Mouse (Mus musculus) testis, postnatal 14 days (tissue): Measurements from ENCODE around the gene Cdkn1a.
A peak's percentile ranks its signal among the peaks of the same experiment; 100 is the strongest.
"Not testable (repeated sequence)": the region's sequence is repeated elsewhere in the genome, so short reads cannot be mapped to it uniquely, and the experiment has no call there.

Experiments used
- DNase-seq: peaks from one replicate; pipeline ENCODE4 v3.0.0; 2021; ENCODE audit warnings: low spot score

Gene Cdkn1a

DNA sequence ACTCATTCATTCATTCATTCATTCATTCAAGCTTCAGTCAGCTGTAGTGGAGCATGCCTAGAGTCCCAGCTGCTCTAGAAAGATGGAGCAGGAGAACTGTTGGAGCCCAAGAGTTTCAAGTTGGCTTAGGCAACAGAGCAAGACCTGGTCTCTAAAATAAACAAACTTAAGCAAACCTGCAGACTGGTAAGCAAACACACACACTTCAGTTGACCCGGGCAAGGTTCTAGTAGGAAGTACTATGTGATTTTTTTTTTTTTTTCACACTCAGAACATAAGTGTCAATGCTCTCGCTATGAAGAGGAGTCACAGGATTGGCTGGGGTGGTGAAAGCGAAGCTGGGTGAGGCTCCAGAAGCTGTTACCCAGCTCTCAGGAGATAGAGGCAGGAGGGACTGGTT, 31.2 kb upstream of the Cdkn1a start:
- DNase-seq: no peak

DNA sequence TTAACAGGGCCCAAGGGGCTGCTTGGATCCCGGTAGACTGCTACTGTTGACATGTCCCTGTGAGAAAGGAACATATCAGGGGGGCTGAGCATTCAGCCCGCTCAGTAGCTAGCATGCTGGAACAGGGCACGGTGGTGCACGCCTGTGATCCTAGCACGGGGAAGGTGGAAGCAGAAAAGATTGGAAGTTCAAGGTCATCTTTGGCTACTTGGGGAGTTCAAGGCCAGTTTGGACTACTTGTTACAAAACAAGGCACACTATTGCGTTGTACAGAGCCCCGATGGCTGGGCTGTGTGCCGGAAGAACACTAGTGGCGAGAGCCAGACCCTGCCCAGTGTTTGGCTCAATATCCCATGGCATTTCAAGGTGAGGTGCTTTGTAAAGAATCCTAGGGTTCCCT, 29.8 kb upstream of the Cdkn1a start:
- peak; percentile 38 for DNase-seq

DNA sequence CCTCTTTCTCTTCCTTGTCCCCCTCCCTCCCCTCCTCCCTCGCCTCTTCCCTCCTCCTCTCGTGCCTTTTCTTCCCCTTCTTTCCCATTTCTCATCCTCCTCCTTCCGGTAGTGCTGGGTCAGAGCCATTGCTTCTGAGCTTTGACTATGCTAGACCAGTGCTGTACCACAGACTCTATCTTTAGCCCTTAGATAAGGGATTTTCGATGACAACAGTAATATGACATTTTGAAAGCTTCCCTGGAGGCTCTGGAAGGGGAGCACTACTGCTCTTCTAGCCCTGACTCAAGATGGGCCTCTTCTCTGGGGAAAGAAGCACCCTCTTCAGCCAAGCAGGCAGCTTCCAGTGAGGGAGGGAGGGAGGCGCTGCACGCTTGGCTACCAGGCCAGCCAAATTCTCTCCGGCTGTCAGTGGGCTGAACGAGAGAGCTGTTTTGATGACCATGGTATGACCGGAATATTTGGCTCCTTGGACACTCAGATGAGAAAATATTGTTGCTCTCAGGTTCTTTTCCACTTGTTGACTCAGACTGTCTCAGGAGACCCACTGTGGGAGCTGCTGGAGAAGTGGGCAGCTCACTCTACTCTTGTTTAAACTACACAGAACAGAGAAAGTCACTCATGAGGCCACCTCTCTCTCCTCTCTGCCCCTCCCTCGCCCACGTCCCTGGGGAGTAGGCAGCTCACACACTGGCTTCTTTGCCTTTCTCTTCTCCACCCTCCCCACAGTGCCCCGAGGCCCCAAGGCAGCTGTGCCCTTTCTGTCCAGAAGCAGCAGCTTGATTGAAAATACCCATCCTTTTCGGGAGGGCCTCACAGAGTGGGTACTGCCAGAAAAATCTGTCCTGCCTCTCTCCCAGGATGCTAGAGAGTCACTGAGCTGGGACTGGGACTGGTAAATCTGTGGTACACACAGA, 28.4 kb upstream of the Cdkn1a start:
- DNase-seq: no peak

DNA sequence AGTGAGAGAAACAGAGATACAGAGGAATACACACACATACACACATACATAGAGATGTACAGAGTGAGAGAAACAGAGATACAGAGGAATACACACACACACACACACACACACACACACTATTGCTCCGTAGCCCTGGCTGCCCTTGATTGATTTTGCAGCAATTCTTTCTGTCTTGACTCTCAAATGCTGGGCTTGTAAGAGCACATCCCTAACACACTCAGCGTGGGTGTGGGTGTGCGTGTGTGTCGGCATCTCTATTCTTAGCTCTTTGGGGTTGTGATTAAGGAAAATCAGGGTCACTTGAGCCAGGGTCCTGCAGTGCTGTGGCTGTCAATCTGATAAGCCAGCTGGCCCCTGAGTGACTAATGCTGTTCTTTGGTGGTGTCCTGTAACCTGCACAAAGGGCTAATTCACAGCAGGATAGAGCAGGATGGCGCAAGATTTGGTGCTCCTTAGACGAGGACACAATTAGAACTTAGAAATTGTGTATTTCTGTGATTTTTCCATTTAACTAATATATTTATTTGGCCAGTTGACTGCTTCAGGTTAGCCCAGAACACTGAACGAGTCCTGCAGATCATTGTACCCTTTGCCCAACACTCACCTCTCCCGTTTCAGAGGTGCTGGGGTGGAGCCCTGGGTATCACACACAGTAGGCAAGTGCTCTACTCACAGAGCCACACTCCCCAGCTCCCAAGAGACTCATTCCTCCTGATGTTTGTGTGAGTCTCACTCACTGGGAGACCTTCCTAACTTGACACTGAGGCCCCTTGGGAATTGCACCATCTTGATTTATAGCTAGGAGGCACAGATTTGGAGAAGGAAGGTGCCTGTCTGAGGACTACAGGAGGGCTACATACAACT, 27.4 kb upstream of the Cdkn1a start:
- no peak for DNase-seq

DNA sequence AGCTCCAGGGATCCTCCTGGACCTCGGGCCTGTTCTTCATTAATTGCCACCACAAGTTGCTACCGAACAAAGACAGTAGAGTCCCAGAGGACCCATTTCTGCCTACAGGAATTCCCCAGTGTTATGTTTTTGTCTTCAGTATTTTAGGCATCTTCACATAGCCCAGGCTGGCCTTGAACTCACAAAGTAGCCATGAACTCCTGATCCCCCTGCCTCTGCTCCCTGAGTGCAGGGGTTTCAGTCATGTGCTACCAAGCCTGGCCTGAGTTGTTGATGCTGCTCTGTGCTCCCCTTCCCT, 26.8 kb upstream of the Cdkn1a start:
- no peak for DNase-seq

DNA sequence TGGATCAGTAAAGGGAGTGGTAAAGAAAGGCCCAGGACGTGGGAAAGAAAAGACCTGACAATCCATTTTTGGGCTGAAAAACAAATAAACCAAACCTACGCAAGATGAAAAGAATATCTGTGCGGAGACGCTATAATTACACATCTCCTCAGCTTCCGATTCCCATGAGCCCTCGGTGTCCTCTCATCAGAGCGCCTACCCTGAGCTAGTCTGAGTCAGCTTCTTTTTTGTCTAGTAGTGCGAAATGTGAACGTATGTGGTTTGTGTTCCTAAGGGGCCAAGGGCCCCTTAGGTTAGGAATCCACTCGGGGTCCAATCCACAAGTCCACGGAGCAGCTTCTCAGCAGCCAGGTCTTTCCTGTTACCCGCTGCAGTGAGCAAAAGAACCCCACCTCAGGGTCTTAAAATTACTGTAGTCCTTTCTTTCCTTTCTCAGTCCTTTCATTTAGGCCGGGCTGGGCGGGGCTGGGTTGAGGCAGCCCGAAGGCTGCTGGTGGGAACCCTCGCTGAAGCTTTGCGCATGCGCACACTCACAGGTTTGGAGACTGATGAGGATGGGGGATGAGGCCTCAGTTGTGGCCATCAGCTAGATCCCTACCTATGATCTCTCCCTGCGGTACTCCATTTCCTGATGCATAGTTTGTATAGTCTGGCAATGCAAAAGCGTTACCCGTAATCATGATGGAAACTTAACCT, 25.4 kb upstream of the Cdkn1a start:
- DNase-seq: no peak

DNA sequence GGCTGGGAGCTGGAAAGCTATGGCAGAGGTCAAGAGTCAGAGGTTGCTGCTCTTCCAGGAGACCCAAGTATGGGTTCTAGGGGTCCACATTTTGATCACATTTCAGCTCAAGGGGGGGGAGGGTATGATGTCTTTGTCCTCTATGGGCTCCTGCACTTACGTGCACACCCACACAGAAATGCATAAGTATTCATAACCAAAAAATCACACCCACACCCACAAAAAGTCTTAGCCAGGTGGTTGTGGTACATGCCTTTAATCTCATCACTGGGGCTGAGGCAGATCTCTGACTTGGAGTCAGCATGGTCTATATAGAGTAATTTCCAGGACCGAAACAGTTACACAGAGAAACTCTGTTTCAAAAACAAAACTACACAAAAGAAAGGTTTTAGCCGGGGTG, 24.8 kb upstream of the Cdkn1a start:
- DNase-seq: no peak

DNA sequence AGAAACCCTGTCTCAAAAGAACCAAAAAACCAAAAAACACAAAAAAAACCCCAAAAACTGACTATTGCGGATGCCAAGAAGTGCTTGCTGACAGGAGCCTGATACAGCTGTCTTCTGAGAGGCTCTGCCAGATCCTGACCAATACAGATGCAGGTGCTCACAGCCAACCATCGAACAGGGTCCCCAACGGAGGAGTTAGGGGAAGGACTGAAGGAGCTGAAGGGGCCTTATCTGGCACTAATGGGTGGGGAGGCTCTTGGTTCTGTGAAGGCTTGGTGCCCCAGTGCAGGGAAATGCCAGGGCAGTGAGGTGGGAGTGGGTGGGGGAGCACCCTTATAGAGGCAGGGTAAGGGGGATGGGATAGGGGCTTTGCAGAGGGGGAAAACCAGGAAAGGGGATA, 23.4 kb upstream of the Cdkn1a start:
- DNase-seq: not testable (repeated sequence)

DNA sequence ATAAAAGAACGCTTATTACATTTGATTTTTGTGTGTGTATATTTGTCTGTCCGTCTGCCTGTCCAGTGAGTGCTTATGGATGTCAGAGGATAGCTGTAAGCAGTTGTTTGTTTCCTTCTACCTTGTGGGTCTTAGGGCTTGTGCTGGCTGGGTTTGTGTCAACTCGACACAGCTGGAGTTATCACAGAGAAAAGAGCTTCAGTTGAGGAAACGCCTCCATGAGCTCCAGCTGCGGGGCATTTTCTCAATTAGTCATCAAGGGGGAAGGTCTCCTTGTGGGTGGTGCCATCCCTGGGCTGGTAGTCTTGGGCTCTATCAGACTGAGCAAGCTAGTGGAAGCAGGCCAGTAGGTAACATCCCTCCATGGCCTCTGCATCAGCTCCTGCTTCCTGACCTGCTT, 22.9 kb upstream of the Cdkn1a start:
- DNase-seq: no peak

DNA sequence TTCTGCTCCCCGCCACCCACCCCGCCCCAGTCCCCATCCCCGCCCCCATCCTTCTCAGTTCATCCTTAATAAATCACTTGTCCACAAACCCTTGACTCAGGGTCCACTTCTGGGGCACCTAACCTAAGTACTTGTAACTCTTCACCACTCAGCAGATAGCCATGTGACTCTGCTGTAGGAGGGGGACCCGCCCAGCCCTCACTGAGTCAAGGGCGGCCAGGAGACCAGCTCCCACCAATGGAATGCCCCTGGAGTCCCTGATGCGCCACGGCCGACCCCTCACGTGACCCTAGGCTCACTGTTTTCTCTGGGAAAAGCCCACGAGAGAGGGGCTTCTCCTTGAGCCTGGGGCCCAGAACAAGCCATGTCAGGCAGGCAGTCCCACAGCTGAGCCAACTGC, 21.7 kb upstream of the Cdkn1a start:
- no peak for DNase-seq

DNA sequence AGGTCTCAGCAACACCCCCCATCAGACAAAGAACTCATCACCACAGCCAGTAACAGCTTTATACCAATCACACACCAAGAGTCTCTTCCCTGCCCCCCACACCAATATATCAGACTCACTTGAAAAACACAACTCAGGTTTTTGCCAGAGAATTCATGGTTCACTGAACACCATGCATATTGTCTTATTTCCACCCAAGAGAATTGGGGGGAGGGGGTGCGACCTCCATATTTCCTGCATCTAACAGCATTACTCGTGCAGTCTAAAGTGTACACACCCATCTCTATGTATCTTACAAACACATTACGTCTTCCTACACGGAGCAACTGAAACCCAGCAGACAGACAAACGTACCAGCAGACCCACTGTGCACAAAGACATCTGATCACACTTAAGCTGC, 19.0 kb upstream of the Cdkn1a start:
- no peak for DNase-seq

DNA sequence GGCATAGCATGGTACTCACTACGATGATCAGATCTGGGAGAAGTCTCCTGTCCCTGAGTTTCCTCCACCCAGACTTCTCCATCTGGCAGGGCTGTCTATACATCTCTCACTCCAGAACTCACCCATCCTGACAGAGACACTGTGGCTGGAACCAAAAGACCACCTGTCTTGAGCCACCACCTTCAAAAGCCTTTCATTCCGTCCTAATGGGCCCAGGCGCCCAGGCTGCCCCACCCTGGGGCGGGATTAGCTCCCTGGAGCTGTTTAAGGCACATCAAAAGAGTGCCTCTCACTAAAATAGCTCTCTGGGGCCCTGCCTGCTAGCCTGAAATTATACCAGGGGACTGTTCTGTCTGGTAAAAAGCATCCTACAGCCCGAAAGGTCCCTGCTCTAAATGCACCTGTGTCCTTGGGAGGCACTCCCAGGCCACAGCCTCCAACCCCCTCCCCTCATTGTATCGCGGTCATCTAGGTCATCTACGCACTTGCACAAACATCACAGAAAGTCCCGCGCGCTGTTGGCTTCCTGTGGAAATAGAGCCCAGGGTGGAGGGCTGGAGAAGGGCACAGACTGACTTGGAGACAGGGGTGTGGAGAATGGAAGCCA, 18.0 kb upstream of the Cdkn1a start:
- no peak for DNase-seq

DNA sequence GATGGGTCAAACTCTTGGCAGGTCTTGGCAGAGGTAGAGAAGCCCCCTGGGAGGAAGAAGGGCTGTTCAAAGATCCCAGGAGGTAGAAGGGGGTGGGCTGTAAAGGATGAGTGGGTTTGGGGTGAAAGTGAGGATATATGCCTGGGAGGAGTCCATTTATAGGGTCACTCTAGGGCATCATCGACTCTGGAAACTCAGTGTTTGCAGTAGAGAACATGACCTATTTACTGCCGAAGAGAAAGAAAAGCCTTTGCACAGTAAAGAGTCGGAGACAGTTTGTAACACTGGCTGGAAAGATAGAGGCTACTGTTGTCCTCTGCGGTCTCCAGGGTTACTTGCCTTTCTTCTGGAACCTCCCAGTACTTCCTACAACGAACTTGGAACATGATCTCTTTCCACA, 17.5 kb upstream of the Cdkn1a start:
- no peak for DNase-seq

DNA sequence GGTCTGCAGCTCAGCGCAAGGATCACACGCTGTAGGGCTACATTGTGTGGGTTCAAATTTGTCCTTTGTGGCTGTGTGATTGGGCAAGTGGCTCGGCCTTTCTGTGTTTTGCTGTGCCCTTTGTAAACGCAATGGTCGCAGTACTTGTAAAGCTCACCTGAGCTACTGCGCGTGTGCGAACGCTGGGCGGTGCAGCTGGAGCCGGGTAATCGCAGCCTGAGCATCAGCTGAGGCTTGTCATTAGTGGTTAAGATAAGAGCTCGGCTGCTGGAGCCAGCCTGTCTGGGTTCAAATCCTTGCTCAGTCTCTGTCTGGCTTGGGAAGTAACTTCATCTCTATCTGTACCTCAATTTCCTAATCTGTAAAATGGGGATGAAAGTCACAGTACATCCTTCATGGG, 16.7 kb upstream of the Cdkn1a start:
- DNase-seq: no peak

DNA sequence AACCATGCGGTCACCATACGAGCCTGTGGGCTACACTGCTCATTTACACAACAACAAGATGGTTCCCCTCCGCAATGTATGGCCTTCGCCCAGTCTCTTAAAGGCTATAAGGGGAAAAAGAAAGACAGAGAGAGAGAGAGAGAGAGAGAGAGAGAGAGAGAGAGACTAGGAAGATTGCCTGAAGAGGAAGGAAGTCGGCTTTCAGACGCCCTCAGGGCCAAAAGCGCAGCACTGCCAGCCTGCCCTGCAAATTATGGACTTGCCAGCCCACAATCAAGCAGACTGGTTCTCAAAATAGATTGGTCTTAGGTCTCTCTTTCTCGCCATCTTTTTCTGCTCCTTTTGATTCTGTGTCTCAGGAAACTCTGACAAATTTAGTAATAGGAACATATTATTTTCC, 14.5 kb upstream of the Cdkn1a start:
- DNase-seq: no peak

DNA sequence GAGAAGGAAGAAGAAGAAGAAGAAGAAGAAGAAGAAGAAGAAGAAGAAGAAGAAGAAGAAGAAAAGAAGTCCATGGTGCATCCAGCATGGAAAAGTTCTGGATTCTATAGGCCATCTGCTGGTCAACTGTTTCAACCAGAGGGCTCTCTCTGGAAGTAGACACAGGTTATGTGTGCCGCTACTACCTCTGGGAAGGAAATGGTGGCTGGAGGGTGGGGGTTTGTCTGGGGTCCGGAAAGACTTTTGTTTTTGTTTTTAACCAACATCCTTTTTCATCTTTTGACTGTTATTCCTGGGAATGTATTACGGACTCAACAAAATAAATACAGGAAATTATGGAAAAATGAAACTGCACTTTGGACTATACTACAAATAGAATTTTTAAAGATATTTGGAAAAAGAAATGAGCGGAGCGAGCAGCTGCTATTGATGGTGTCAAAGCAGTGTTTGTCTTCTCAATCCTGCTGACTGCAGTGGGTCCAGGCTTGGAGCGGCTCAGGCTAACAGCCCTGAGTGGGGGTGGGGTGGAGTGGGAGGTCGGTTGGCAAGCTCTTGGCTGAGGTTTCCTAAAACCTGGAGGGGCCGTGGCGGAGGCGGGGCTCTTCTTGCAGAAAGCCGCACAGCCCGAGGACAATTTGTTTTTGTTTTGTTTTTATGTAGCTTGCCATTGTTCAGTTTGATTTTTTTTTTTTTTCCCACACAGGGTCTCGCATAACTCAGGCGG, 12.8 kb upstream of the Cdkn1a start:
- DNase-seq: peak; percentile 40

DNA sequence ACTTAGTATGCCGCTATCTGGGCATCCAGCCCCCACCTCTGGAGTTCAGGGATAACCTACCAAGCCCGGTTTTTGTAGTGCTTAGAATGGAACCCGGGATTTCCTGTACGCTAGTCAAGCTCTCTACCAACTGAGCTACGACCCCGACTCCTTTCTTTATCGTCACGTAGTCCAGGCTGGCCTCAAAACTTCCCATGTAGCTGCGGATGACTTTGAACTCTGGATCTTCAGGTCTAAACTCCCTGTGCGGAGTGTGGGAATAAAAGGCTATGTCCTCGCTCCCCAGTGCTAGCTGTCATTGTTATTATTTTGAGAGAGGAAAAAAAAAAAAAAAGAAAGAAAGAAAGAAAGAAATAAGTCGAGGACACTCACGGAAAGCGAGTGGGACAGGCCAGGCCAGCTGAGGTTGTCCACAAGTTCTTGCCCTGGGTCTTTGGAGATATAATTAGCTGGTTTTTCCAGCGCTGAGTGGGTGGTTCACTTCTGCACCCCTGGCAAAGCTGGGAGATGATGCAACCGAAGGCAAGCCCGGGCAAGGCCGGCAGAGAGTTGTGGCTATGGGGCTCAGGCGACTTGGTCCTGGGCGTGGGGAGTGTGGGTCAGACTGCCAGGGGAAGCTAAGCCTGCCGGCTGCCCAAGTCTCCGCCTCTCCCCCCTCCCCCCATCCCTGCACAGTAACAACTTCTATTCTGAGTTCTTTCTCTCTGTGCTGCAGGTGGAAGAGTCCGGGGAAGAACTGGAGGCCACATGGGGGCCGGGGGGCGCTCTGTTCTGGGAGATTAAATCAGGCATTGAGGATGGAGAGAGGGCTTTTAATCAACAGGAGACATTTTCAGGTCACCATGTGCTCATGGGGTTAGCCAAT, 12.0 kb upstream of the Cdkn1a start:
- DNase-seq: peak; percentile 43

DNA sequence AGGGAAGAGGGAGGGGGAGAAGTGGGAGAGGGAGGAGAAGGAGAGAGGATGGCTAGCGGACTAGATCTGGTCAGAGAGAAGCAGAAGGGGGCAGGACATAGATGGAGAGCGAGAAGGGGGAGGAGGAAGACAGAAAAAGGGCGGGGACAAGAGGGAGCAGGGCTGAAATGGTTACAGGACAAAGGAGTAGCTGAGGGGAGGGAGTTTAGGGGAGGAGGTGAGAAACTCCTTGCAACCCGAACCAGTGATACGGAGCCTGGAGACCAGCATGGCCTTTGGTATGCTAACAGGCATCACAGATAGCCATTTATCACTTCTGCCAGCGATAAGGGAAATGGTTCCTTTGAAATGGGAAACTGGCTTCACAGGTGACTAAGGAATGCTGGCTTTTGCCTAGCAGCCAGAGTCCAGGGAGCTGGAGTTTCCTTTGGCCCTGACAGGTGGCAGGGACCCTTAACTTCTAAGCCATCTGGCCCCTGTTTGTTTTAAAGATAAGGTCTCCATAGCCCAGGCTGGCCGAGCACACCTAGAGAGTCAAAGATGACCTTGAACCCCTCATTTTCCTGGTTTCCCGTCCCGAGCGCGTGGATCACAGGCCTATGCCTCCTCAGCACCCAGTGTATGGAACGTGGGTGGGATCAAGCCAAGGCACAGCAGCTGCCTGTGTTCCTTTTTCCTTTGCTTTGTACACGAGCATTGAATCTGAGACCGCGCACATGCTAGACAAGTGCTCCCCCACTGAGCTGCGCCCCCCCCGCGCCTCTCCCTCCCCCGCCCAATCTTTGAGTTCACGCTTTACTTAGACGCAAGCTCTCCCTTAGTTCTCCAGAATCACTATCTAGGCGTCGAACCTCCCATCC, 9.8 kb upstream of the Cdkn1a start:
- DNase-seq: no peak

DNA sequence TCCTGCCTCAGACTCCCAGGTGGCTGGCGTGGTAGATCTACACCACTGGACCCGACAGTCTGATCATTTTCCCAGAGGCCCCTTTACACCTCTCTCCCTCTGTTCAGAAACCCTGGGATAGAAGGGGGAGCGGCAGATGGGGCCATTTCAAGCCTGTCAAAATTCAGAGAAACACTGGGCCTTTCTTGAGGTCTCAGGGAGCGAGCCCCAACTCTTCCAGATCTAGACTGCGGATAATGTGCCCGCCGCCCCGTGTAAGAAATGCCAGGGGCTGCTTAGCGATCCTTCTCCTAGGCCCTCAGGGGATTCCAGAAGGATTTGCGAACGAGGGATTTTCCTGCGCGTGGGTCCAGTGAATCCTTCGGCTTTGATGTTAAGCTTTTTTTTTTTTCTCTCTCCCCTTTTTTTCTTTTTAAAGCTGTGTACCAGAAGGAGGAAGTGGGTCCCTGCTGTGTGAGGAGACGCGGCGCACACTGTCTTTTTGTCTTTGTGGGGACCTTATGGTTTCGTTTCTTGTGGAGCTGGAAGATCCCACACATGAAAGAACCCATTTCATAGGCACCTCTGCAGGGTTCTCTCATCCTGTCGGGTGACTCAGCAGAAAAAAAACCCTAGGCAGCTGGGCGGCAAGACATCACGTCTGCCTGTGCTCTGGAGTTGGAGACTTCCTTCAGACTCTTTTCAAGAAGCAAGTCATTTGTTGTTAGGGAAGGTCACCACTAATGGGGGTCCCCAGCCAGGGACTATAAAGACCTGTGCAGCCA, 9.0 kb upstream of the Cdkn1a start:
- no peak for DNase-seq
